Mouse (Mus musculus): ENCODE results near the gene Rnf26.

Gene Rnf26

DNA sequence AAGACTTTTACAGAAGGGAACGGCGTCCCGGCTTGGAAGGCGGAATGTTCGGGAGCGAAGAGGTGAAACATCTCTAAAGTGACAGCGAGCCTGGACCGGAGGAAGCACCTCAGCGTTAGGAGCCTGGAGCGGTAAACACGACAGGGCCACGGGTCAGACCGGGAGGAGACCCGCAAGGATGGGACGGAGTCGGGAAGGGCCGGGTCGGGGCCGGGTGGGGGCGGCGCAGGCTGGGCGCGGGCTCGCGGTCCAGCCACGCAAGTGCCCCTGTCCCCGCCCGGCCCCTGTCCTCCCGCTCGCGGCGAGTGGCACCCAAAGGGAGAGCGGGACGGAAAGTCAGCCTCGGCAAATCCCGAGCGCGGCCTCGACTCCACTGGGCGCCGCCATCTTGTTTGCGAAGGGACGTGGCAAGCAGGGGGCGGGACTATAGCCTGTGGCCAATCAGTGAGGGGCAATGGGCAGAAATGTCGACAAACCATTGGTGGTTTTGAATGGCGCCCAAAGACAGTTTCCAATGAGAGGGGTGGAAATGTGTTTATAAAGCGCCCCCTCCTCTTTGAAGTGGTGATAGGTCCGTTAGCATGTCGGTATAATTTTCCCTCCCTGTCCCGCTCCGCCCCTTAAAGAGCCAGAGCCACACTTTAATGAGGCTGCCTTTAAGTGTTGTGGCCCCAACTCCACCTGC lies at the start of gene Rnf26, which contains the start of gene Gm49380:
Gene Rnf26, minus strand, starts transcription at position 413 of the 685 bp plus-strand sequence.
Gene Gm49380, minus strand, starts transcription at position 396 of the 685 bp plus-strand sequence.
- peak; percentile 97 for DNase-seq (ENCODE audit: low read depth)

DNA sequence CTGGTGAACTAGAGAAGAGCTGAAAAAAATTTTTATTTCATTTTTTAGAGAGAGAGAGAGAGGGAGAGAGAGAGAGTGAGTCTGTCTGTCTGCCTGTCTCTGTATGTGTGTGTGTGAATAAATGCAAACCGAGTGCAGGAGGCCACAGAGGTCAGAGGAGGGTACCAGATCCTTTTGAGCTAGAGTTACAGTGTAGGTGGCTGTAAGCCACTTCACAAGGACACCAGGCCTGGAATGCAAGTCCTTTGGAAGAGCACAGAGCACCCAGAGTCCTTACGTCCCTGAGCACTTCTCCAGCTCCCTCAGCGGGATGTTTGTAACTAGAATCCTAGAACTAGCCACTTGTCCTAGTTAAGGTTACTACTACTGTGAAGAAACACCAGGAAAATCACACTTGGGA lies 46.6 kb upstream of the Rnf26 start:
- no peak for DNase-seq (ENCODE audit: low read depth)

DNA sequence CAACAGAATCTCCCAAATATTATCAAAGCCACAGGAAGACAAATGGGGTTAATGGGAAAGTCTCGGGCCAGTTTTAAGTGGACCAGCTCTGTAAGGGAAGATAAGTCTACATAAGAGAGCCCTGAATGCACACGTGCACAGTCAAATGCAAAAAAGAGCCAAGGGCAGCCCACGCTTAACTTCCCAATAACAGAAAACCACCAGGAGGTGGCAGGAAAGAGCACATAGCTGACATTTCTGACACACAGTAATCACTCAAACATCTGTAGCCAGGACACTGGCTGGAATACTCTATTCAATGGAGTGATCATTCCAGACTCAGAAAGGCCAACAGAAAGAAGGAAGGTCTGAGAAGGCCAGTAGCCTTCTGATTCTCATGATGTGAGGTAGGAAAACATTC lies 34.0 kb upstream of the Rnf26 start:
- peak; percentile 59 for DNase-seq (ENCODE audit: low read depth)

DNA sequence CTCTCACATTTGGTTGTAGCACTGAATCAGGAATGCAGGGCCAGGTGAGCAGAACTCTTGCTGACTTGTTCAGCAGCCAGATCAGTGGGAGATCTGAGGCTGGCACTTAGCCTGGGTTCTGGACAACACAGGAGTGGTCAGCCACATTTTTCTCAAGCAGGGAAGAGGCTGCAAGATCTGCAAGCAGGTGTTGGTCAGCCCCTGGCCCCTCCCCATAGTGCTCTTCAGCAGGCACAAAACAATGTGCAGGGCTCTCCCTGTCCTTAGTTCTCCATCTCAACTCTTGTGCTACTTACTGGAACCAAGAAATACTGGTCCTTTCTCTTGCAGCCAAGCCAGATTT lies 31.4 kb upstream of the Rnf26 start:
- no peak for DNase-seq (ENCODE audit: low read depth)

DNA sequence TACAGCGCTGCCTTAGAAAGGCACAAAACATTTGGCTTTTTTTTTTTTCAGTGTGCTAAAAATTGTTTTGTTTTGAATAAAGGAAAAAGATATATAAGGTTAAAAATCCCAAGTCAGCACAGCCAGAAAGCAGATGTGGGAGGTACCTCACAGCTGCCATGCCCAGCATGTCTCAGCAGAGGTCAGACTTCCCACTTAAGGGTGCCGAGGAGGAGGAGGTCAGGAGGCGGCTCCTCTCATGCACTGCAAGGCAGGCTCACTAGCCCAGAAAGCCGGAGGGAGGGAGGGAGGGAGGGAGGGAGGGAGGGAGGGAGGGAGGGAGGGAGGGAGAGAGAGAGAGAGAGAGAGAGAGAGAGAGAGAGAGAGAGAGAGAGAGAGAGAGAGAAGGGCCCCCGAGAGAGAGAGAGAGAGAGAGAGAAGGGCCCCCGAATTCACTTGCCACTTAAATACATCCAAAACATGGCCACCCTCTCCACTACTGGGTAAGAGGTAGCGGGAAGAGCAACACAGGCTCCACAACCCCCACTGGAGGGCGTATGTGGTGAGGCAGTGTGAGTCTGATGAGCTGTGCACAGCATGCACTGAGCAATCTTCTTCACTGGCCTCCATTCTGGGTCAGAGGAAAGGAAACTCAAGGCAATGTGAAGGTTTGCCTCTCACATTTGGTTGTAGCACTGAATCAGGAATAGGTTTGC lies 30.9 kb upstream of the Rnf26 start:
- DNase-seq (ENCODE audit: low read depth) = peak; percentile 25

DNA sequence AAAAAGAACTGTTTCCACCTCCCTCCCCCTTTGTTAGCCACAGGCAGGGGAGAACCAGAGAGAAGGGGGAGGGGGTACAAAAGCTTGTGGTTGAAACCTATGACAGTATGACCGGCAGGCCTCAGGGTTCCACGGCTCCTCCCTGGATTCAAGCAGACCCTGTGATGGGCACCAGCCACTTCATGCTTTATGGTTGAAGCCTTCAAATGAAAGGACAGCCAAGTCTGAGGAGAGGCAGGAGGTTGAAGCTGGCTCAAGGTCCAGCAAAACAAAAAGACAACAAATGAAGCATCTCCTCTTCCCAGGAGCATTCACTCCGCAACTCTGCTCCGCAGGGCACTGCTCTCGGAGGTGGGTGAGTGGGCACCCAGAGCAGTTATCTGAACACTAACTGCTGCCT lies 30.1 kb upstream of the Rnf26 start:
- no peak for DNase-seq (ENCODE audit: low read depth)

DNA sequence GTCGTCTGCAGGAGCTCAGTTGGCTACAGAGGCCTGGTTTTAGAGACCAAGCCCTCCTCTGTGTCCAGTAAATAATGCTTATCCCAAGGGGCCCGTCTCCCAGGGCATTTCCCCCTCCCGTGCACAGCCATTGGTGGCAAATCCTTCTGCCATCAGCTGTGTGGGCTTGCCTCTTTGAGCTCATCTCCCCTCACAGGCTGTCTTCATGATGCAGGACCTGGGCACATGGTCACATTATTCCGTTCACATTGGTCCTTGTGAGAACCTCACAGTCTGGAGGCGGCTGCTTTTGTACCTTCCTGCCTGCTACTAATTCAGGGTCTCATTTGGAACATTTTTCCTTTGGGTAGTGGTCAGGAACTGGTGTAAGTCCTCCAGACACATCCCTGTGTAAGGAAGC lies 28.6 kb upstream of the Rnf26 start:
- no peak for DNase-seq (ENCODE audit: low read depth)

DNA sequence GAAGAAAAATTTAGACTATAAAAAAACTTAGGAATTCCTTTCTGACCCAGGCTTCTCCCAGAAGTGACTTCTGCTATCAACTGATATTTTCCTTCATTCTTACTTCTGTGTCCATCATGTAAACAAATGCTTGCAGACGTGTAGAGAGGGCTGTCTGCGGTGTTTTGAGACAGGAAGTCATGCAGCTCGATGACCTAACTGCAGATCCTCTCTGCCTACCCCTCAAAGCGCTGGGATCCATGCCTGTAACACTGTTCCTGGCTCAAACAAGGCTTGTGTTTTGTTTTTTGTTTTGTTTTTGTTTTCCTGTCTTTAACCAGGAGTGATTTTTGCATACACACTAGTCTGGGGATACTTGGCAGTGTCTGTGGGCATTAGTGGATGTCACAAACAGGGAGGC lies 24.5 kb upstream of the Rnf26 start:
- DNase-seq (ENCODE audit: low read depth) = no peak

DNA sequence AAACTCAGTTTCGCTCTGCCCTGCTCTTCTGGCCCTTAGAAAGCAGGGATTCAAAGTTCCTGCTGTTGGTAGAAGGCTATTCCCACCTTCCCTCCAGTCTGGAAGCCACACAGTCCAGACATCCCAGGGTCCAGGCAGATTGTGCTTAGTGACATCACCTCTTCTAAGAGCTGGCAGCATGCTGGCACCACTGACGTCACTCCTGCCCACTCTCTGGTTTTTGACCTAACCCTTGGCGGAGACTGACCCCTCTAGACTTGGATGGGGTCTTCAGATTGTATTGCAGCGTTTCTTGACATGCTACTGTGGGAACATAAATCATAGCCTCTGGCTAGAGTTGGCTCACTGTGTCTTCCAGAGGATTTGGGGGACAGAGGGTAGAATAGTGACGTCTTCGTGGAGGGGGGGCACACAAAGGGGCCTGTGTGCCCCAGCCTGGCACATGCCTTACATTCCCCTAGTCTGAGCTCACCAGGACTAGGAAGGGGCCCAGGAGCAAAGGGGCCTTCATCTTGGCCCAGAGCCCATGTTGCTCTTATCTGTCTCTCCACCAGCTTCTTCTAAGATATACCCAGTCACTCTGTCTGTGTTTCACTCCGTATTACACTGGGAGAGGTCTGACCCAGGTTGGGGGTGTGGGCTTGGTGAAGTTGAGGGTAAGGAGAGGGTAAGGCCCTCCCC lies 22.6 kb upstream of the Rnf26 start:
- DNase-seq (ENCODE audit: low read depth) = no peak

DNA sequence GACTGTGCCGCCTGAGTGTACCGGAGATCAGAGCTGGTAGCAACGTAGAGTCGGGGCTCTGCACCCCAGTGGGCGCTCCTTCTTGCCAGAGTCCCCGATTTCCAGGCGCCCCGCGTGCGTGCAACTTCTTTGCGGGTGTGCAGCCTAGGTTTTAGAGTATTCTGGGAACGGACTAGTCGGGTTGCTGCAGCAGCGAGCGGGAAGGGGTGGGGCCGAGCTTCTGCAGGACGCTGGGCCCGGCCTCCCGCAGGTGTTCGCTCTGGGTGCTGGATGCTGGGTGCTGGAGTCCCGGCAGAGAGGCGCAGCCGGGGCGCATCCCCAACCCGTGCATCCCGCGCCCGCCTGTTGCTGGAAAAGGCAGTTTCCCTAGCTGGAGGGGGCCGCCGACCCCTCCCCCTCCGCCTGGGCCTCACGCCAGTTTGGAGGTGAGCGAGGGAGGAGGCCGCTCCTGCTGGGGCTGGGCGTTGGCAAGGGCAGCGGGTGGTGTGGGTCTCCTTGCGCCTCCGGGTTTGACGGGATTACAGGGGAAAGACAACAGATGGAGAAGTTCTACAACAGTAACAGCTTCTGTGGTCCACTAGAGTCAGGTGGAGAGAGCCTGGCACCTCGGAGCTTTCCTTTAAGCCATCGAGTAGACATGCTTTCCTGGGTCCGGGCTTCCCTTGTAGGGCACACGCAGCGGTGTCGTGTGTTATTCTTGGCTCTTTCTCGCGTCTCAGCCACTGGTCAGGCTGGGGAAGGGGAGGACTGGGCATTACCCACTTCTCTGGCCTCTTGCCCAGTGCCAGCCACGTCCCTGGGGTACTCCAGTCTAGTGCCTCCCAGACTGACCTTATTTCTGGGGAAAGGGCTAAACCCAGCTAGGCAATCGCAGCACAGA lies 21.8 kb upstream of the Rnf26 start:
- DNase-seq (ENCODE audit: low read depth) = peak; percentile 39

DNA sequence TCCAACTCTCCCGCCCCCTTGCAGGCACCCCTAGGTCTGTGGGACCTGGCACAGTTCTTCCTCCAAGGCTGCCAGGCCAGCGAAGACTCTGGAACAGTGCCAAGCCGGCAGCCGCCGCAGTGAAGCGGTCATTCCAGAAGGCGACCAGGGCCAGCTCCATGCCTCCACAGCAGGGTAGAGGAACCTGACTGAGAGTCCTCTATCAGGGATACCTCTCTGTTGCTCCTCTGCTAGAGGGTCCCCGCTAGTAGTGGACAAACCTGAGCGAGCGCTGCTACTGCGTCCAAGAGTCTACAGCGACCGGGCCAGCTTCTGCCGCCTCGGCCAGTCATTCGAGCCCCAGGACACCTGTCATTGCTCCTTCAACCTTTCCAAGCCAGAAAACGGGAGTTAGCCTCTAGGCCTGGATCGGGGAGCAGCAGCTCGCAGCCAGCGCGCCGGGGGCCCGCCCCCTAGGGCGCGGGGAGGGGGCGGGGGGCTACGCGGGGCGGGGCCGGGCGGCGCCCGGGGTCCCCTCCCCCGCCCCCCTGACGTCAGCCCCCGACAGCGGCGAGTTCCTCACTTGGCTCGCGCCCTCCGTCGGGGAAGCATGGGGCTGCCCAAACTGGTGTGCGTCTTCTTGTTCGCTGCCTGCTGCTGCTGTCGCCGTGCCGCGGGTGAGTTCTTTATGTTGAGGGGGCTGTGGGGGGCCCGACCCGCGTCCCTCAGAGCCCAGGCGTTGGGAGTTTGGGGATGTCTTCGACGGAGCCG lies 21.0 kb upstream of the Rnf26 start, which contains the start of gene Mcam:
Gene Mcam, plus strand, starts transcription at position 369 of the 750 bp plus-strand sequence.
- DNase-seq (ENCODE audit: low read depth) = peak; percentile 53

DNA sequence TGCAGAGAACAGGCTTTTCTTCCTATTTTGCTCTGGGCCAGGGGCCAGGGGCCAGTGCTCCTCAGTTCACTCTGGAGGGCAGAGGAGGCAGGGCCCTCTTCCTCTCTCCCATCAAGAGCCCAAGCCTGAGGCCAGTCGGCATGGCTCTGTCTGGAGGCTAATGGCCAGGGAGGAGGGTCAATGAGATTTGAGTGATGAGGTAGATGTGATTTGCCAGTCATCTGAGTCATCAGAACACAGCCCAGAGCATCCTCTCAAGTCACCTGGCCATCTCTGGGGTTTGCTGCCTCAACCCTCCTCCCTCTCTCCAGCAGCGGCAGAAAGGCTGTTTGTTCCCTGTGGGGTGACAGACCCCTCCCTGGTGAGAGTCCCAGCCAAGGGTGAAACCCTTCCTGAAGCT lies 20.0 kb upstream of the Rnf26 start:
- DNase-seq (ENCODE audit: low read depth) = no peak

DNA sequence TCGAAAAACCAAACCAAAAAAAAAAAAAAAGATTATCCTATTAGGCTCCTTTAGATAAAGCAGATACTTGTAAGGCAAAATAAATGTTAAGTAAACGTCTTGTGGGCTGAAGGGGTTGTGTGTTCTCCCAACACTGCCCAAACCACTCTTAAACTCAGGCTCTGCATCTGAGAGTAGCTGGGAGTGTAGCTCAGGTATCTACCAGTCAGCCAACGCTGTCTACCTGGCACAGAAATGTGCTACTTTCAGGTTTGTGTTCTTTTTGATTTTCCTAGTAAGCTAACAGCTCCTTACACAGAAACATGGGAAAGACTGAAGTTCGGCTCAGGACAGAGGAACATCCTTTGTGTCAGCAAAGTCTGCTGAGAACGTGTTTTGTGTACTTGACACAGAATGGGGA lies 18.9 kb upstream of the Rnf26 start:
- DNase-seq (ENCODE audit: low read depth) = no peak

DNA sequence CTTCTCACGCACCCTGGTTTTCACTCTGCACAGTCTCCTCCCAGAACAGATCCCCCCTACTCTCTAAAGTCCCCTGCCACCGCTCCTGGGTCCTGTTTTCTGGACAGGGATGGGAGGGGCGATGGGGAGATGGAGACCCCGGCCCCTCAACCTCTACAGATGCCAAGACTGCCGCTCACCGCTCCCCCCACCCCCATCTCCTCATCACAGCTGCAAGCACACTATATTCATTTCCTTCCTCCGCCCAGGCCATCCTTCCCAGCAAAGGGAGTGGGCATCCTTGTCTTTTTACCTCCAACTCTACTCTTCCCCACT lies 17.9 kb upstream of the Rnf26 start:
- no peak for DNase-seq (ENCODE audit: low read depth)

DNA sequence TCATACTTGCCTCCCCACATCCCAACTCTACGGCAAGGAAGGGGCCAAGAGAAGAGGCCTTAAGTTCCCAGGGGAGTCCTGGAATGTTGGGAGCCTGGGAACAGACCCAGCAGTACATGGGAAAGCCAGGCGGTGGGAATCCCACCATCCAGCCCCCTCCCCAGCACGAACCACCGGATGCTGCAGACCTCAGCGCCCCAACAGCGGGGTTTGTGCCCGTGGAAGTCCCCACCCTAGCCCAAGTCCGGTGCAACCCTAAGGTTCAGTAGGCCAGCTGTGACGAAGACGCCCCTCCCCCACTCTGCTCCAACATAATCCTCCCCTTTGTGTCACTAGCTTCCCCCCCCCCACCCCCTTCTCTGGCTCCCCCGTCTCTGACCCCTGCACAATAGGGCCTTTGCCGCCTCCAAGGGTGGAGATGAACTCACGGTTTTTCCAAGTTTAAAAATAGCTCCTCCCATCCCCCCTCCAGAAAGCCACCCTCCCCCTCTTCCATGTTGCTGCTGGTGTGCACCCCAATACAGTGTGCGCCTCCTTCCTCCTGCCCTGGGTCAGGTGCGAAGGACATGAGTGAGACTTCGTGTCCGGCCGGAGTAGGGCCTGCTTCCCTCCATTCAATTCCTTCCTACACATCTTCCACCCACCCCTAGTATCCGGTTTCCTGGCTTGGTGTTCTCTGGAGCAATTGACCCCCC lies 17.4 kb upstream of the Rnf26 start:
- no peak for DNase-seq (ENCODE audit: low read depth)

DNA sequence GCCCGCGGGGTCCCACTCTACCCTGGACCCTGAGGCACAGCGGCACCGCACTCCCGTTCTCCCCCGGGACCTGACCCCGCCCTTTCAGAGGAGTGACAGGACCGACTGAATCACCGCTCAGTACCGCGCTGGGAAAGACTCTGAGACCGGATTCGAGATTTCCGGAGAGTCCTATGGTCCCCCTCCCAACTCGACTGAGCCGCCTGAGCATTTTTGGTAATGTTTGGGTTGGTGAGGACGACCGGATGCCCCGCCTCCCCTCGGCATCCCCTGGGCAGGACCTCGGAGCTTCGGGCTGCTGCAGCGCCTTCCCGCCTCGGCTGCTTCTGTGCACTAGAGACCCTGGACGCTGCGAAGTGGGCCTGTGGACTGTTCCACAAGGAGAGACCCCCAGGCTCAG lies 16.7 kb upstream of the Rnf26 start:
- peak; percentile 62 for DNase-seq (ENCODE audit: low read depth)

DNA sequence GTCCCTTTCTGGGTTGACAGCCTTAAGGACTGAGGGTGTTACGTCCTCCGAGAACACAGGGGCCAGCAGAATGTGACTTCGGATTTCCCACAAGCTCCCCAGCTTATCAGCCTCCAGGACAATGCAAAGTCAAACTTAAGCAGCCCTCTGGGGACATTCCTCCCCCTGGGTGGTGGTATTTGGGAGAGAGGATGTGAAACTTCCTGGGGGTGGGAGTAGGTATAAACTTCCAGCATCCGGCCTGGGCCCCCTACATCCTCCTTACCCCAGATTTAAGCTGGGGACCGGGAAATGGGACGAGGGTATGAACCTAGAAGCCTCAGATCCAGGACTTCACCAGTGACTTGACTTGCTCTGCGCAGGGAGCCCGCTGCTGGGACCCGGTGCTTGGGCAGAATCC lies 16.3 kb upstream of the Rnf26 start:
- no peak for DNase-seq (ENCODE audit: low read depth)

DNA sequence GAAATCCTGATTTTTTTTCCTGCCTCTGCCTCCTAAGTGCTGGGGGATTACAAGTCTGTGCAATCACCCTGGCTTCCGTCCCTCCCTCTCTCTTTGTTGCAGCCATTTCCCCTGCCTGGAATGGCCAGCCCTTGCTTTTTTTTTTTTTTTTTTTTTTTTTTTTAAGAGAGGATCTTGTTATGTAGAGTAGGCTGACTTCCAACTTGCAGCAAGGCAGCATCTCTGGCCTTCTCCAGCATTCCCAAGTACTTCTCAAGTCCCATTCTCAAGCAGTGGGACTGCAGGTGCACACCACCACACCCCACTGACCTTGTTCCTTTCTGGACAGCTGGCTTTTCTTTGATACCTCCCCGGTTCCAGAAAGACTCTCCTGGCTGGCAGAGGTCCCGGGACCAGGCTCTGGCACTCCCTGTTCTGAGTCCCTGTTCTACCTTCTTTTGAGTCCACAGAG lies 14.1 kb upstream of the Rnf26 start:
- no peak for DNase-seq (ENCODE audit: low read depth)

DNA sequence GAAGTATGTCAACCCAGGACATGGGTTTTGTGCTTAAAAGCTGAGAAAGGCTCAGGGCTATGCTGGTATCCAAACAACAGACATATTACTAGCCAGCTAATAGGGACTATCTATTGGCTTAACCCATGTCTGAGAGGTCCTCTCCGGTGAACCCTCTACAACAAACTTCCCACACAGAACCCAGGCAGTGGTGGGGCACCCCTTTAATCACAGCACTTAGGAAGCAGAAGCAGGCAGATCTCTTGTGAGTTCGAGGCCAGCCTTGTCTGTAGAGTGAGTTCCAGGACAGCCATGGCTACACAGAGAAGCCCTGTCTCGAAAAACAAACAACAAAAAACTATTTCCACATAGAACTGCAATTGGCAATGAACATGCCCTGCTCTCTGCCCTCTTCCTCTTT lies 13.4 kb upstream of the Rnf26 start:
- no peak for DNase-seq (ENCODE audit: low read depth)

DNA sequence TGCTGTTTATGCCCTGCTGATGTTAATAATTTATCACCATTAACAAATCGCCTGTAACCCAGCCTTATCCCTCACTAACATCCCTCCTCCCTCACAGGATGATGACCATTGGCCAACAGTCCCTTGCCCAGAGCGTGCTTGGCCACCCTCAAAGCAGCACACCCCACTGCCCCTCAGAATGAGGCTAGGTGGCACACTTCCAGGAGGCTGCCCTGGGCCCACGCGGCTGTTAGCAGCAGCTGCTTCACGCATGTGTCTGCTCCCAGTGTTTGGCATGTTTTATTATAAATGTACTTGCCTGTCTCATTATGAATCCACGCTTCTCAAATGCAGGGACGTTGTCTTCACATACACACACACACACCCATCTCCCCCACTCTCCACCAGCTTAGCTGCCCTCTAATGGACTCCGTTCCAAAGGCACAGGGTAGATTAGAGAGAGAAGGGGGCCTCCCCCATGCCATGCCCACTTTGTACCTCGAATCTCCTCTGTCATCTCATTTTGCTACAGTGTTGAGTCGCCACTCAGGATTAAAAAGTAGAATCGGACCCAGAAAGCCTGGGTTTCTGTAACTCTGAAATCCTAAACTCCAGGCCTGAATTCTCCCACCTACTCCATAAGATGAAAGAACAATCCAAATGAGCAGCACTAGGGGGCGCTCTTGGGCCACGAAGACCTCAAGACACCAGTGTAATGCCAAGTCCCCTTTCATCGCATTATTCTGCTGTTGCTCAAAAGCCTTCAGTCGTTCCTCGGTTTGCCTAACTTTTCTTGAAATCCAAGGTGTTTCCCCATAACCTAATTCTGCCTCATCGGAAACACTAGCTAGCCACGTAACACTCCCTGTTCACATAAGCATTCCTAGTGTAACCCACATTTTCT lies 12.5 kb upstream of the Rnf26 start:
- DNase-seq (ENCODE audit: low read depth) = peak; percentile 93

Measured in NIH3T3 (cell line).